Mouse (Mus musculus): ENCODE data around the gene Slc13a1.

- TF ChIP-seq CTCF (IDR thresholded peaks at IDR 0.05; ENCODE audit: extremely low read depth, insufficient read depth, insufficient read length, insufficient replicate concordance): no peak
- TF ChIP-seq POLR2A (IDR thresholded peaks at IDR 0.05; ENCODE audit: low read depth, low read length): no peak
Measured at GRCm38 (mm10) chr6:24097400-24097799, 70.5 kb downstream of the Slc13a1 start.

Measured in spleen, adult 2 months (tissue).